Mouse (Mus musculus) megakaryocyte, embryonic 14.5 days (primary cell): ENCODE results near the gene Rhebl1. TPM values are rescaled to one million over a fixed set of nuclear protein-coding genes. Genes with fewer than 3 reads are reported as not detected.

Experiments
- H3K27me3 ChIP-seq: replicated peaks from 2 replicates; pipeline ENCODE3; 2012; ENCODE audit warnings: inconsistent platforms
- H3K36me3 ChIP-seq: replicated peaks from 2 replicates; pipeline ENCODE3; 2012; ENCODE audit warnings: low read length, inconsistent platforms, mixed read lengths
- H3K4me1 ChIP-seq: 2 replicates; pipeline ENCODE4 v1.6.1; 2012; ENCODE audit warnings: inconsistent platforms
- H3K4me3 ChIP-seq: replicated peaks from 2 replicates; pipeline ENCODE3; 2012; ENCODE audit warnings: moderate library complexity, mild to moderate bottlenecking, inconsistent platforms
- H3K9me3 ChIP-seq: 2 replicates; pipeline ENCODE4 v1.6.1; 2012; ENCODE audit warnings: inconsistent platforms
- FLI1 ChIP-seq: IDR thresholded peaks from 2 replicates; pipeline ENCODE4 v1.6.1; 2012; ENCODE audit warnings: low read length, inconsistent platforms, mixed read lengths
- GATA1 ChIP-seq: IDR thresholded peaks from 3 replicates; pipeline ENCODE4 v1.6.1; 2012; ENCODE audit warnings: mixed read lengths, low read length, inconsistent platforms, borderline replicate concordance
- polyA plus RNA-seq: library from polyadenylated mRNA; stranded (reverse); fragments of >175 nt; gene quantifications from 2 replicates; pipeline ENCODE4 v1.2.3, GENCODE M21; 2012; ENCODE audit warnings: low replicate concordance; ENCODE audit not compliant: insufficient read depth

Rhebl1 gene
- polyA plus RNA-seq, 1 experiment: 0.19 TPM

GRCm38 (mm10) chr15:98839671-98840585 is 54.4 kb downstream of the Rhebl1 start:
- Histone ChIP-seq H3K36me3 (peaks cover 100% of the 10 kb centered on the region), H3K4me3 (peak overlapping the region; percentile 2), H3K4me1 (peaks cover 16% of the 10 kb centered on the region), H3K9me3 (no peaks in the 10 kb centered on the region), H3K27me3 (no peaks in the 10 kb centered on the region)
- no peak for TF ChIP-seq FLI1

DNA sequence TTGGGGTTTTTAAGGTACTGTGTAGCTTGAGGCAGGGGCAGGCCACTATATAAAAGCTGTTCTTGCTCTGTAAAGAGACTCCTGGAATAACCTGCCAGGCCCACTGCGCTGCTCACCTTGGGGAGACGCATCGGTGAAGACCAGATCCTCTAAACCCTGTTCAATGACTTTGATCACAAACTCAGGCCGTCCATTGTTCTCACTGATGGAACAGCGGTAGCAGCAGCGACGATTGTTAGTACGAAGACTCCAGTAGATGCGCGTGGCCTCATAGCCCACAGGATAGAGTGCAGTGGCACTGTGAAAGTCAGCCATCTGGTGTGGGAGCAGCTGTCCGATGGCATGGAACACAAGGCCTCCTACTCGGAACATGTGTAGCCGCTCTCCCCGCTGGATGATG is 55.2 kb downstream of the Rhebl1 start:
- Histone ChIP-seq H3K4me3 (peak overlapping the region; percentile 2), H3K27me3 (no peaks in the 10 kb centered on the region), H3K9me3 (no peaks in the 10 kb centered on the region), H3K36me3 (peaks cover 100% of the 10 kb centered on the region), H3K4me1 (peaks cover 22% of the 10 kb centered on the region)
- TF ChIP-seq GATA1 (no peak), FLI1 (no peak)

DNA sequence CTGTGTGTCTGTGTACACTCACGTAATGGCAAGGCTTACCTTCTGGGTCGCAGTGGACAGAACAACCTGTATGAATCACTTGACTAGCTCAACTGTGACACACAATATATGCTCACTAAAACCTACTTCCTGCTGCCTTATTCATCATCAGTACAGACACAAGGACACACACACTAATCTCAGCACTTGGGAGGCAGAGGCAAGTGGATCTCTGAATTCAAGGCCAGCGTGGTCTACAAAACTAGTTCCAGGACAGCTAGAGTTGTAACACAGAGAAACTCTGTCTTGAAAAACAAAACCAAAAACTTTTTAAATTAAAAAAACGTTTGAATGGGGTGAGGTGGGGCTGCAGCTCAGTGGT is 56.6 kb downstream of the Rhebl1 start:
- TF ChIP-seq GATA1: no peak
- no peak for TF ChIP-seq FLI1
- peaks cover 37% of the 10 kb centered on the region for H3K4me1 ChIP-seq
- peaks cover 97% of the 10 kb centered on the region for H3K36me3 ChIP-seq
- no peak overlapping the region for H3K4me3 ChIP-seq
- H3K27me3 ChIP-seq: no peaks in the 10 kb centered on the region
- no peaks in the 10 kb centered on the region for H3K9me3 ChIP-seq

- H3K4me1 ChIP-seq: peaks cover 42% of the 10 kb centered on the region
- no peaks in the 10 kb centered on the region for H3K27me3 ChIP-seq
- no peaks in the 10 kb centered on the region for H3K9me3 ChIP-seq
- H3K36me3 ChIP-seq: peaks cover 92% of the 10 kb centered on the region
- no peak overlapping the region for H3K4me3 ChIP-seq
- no peak for TF ChIP-seq GATA1
- no peak for TF ChIP-seq FLI1
Measured at GRCm38 (mm10) chr15:98837006-98837742, 57.2 kb downstream of the Rhebl1 start.

- H3K36me3 ChIP-seq: peaks cover 73% of the 10 kb centered on the region
- no peak for TF ChIP-seq GATA1
- no peak for TF ChIP-seq FLI1
- peaks cover 44% of the 10 kb centered on the region for H3K4me1 ChIP-seq
- H3K27me3 ChIP-seq: no peaks in the 10 kb centered on the region
- peak overlapping the region; percentile 38 for H3K4me3 ChIP-seq
- H3K9me3 ChIP-seq: no peaks in the 10 kb centered on the region
Measured at GRCm38 (mm10) chr15:98835291-98835690, 59.0 kb downstream of the Rhebl1 start.

- Histone ChIP-seq H3K4me3 (no peak overlapping the region), H3K9me3 (no peaks in the 10 kb centered on the region), H3K4me1 (peaks cover 48% of the 10 kb centered on the region), H3K36me3 (peaks cover 65% of the 10 kb centered on the region), H3K27me3 (no peaks in the 10 kb centered on the region)
- no peak for TF ChIP-seq FLI1
Measured at GRCm38 (mm10) chr15:98834059-98834458, 60.3 kb downstream of the Rhebl1 start.

DNA sequence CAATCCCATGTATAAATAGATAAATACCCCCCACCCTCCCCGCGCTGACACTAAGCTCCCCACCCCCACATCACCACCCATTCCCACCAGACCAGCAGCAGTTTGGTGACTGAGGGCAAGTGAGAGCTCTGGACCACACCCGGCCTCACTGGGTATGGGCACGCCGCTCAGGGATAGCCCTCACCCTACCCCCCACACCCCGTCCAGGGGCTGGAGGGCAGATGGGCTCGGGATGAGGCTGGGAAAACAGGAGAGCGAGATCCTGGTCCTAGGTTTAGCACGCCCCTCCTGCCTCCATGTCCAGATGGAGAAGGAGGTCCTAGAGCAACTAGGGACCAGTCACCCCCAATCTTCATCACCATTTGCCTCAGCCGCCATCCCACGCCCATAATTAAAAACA is 61.1 kb downstream of the Rhebl1 start:
- peaks cover 55% of the 10 kb centered on the region for H3K4me1 ChIP-seq
- H3K36me3 ChIP-seq: peaks cover 62% of the 10 kb centered on the region
- no peaks in the 10 kb centered on the region for H3K9me3 ChIP-seq
- H3K27me3 ChIP-seq: no peaks in the 10 kb centered on the region
- no peak overlapping the region for H3K4me3 ChIP-seq
- no peak for TF ChIP-seq GATA1
- TF ChIP-seq FLI1: no peak

GRCm38 (mm10) chr15:98832161-98833058 is 61.9 kb downstream of the Rhebl1 start:
- no peak for TF ChIP-seq FLI1
- no peak for TF ChIP-seq GATA1
- Histone ChIP-seq H3K36me3 (peaks cover 62% of the 10 kb centered on the region), H3K9me3 (no peaks in the 10 kb centered on the region), H3K4me3 (peak overlapping the region; percentile 97), H3K4me1 (peaks cover 64% of the 10 kb centered on the region), H3K27me3 (no peaks in the 10 kb centered on the region)

DNA sequence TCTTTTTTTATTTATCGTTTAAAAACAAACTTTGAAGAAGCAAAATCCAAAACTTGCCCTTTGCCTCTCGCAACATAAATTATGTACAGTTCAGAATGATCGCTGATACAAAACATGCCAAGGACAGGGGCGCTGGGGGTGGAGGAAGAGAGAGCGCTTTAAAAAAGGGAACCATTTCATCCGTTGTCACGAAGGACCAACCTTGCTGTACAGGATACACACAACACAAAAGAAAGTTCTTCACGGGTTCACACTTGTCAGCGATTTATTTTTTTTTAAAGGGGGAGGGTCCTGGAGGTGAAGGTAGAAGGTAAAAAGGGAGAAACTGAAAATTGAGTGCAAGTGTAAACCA is 62.7 kb downstream of the Rhebl1 start:
- Histone ChIP-seq H3K36me3 (peaks cover 62% of the 10 kb centered on the region), H3K4me1 (peaks cover 68% of the 10 kb centered on the region), H3K4me3 (peak overlapping the region; percentile 97), H3K9me3 (no peaks in the 10 kb centered on the region), H3K27me3 (no peaks in the 10 kb centered on the region)
- no peak for TF ChIP-seq FLI1
- no peak for TF ChIP-seq GATA1
